Mouse (Mus musculus) embryonic facial prominence, embryonic 10.5 days (tissue): ENCODE measurements at regions not wholly inside any gene's neighbourhood (a gene's known extent, or its start where the extent isn't known, plus 50 kb on each side); places are given as distances from the start of the nearest gene placed in this dataset.

ENCODE experiments used
- DNase-seq: peaks from one replicate; pipeline ENCODE4 v3.0.0-alpha.2; 2017; ENCODE audit warnings: low spot score
- H3K27ac ChIP-seq: fragments of 300-500 bp; sonication (generic); replicated peaks from 2 replicates; pipeline ENCODE4 v1.5.1; 2016; ENCODE audit warnings: mild to moderate bottlenecking
- H3K27me3 ChIP-seq: fragments of 300-500 bp; sonication (generic); replicated peaks from 2 replicates; pipeline ENCODE4 v1.6.1; 2016; ENCODE audit warnings: low read depth, mild to moderate bottlenecking; ENCODE audit not compliant: poor library complexity, severe bottlenecking
- H3K36me3 ChIP-seq: fragments of 300-500 bp; sonication (generic); replicated peaks from 2 replicates; pipeline ENCODE4 v1.6.1; 2016; ENCODE audit warnings: mild to moderate bottlenecking, moderate library complexity
- H3K4me1 ChIP-seq: fragments of 300-500 bp; sonication (generic); 2 replicates; pipeline ENCODE4 v1.6.1; 2016
- H3K4me3 ChIP-seq: fragments of 300-500 bp; sonication (generic); 2 replicates; pipeline ENCODE4 v1.5.1; 2016; ENCODE audit warnings: mild to moderate bottlenecking, moderate library complexity
- H3K9me3 ChIP-seq: fragments of 300-500 bp; sonication (generic); 2 replicates; pipeline ENCODE4 v1.6.1; 2016; ENCODE audit warnings: mild to moderate bottlenecking
- WGBS: fragments of 180-500 bp; shearing (Covaris S2); methylation state at CpG from one replicate; pipeline ENCODE4 v1.1.7; 2016; 5-methylcytosine and 5-hydroxymethylcytosine counted together

DNA sequence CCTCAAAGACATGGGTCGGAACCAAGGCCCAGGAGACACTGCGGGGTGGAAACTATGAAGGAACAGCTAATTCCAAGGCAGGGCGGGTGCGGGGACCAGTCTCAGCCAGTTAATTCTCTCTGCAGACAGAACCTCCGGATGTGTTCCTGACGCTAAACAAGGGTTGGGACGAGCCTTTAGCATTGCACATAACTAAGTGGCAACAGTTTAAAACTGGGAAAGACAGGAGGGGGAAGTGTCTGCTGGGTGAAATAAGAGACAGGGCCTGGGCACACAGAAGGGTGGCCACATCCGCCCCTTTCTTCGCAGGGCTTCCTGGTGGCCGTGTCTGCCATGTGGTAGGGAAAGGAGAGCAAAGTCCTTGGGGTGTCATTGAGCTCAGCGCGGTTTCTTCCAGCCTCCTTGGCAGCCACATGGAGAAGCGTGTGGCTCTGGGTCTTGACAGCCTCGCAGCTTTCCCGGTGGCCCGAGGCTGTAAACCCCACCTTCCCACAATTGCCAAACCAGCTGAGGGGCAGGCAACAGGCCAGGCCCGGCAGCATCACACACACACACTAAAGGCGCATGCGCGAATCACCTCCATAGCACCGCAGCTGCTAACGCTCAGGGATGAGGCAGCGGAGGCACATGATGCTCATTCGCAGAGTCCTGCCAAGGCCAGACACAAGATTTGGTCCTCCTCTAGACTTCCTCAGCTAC lies 95.8 kb downstream of the Cpn2 start:
- H3K4me1 ChIP-seq: peaks cover 50% of the 10 kb centered on the region
- DNase-seq: peak; percentile 52
- 71% methylated on average over 24 of the region's 24 CpGs for WGBS
- H3K9me3 ChIP-seq: no peaks in the 10 kb centered on the region
- H3K27ac ChIP-seq: peak overlapping the region; percentile 26
- no peaks in the 10 kb centered on the region for H3K36me3 ChIP-seq
- no peak overlapping the region for H3K4me3 ChIP-seq
- H3K27me3 ChIP-seq: peaks cover 32% of the 10 kb centered on the region

DNA sequence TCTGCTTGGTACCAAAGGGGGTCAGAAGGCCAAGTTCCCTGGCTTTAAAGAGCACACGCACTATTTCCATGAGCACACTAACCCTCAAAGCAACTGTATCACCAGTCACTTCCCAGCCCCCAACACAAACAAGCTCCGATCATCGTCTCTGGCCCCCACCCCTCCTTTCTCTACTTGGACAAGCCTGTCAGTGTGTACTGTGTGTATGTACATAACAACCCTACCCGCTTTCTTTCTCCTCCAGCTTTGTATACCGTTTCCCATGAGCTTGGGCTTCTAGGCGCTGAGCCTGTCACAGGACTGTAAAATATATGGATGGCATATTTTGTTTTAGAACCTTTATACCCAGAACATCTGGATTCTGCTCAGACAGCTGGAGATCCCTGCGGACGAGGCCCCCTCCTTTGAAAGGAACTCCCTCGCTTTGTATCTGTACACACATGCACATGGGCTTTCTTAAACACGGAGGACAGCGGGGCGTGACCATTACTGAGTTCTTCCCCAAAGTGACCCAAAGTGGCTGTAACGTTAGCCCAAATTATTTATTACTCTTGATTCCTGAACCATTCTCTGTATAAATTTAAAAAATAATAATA lies 95.1 kb downstream of the Cpn2 start:
- DNase-seq: no peak
- Histone ChIP-seq H3K4me3 (no peak overlapping the region), H3K36me3 (no peaks in the 10 kb centered on the region), H3K27ac (peak overlapping the region; percentile 26), H3K4me1 (peaks cover 50% of the 10 kb centered on the region), H3K9me3 (no peaks in the 10 kb centered on the region), H3K27me3 (peaks cover 32% of the 10 kb centered on the region)
- WGBS: 48% methylated on average over 13 of the region's 13 CpGs

DNA sequence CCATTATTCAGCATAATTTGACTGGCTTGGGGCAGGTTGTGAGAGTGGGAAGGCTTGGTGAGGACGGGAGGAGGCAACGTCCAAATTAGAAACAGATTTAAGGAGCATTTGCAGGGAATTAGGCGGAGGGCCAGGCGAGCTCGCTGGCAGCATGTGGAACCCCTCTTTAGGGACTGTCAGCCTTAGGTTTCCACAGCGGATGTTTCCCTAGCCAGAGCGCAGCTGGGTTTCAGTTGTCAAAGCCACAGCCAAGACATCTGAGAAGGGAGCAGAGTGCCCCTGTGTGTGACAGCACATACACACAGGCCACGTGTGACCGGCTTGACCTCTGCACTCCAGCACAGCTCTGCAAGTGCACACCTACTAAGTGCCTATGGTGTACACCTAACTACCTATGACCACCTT lies 94.5 kb downstream of the Cpn2 start:
- WGBS: 25% methylated on average over 9 of the region's 9 CpGs
- peaks cover 32% of the 10 kb centered on the region for H3K27me3 ChIP-seq
- peaks cover 50% of the 10 kb centered on the region for H3K4me1 ChIP-seq
- H3K27ac ChIP-seq: no peak overlapping the region
- peak; percentile 86 for DNase-seq
- no peak overlapping the region for H3K4me3 ChIP-seq
- H3K9me3 ChIP-seq: no peaks in the 10 kb centered on the region
- no peaks in the 10 kb centered on the region for H3K36me3 ChIP-seq

DNA sequence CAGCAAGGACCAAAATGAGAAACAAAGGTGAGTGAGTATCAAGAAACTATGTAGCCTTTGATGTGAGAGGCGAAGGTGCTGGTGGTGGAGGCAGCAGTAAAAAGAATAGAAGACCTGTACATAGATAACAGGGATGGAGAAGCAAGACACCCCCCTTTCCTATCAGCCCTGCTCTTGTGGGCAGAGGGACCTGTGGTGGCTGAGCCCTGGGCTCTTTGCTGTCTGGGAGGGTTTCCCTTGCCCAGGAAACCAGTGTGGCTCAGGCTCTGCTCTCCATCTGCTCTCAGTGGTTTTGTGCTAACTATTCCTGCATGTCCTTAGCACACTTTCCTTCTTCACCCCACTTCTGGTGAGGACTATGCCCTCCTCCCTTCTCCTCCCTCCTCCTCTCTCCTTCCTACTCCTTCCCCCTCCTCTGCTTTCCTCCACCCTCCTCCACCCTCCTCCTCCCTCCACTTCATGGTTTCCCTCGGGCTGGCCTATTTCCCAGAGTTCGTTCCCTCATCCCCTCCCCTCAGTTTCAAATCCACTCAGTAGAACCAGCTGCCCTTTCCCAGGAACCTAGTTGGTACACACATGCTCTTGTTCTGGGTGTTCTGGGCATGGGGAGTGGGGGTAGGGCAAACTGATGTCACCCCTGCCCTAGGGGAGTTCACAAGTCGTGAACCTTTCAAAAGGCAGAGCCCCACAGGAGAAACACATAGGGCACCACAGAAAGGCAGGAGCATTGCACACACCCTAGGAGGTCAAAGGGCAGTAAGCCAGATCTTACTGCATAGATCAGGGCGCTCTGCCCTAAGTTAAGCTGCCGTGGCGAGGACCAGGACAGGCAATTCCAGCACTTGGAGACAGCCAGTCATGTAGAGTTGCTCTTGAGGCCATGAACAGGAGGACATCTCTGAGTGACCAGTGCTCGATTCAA lies 93.1 kb downstream of the Cpn2 start:
- Histone ChIP-seq H3K27ac (peak overlapping the region; percentile 59), H3K9me3 (no peaks in the 10 kb centered on the region), H3K4me3 (no peak overlapping the region), H3K27me3 (peaks cover 39% of the 10 kb centered on the region), H3K36me3 (no peaks in the 10 kb centered on the region), H3K4me1 (peaks cover 58% of the 10 kb centered on the region)
- DNase-seq: no peak
- 40% methylated on average over 8 of the region's 8 CpGs for WGBS

DNA sequence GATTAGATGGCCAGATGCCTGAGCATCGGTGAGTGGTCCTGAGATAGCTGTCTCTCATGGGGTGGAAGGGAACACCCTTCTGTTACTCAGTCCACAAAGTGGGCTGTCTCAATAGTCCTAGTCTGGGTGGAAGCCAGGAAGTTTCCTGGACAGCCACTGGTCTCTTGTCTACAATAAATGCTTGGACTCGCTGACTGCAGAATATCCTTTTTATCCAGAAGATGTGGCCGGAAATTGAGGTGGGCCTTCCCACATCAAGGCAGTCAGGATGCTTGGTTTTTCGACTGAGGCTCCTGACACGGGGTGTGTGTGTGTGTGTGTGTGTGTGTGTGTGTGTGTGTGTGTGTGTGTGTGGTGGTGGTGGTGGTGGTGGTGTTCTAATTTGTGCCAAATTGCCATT lies 91.0 kb downstream of the Cpn2 start:
- Histone ChIP-seq H3K4me1 (peaks cover 57% of the 10 kb centered on the region), H3K4me3 (no peak overlapping the region), H3K36me3 (no peaks in the 10 kb centered on the region), H3K27ac (peak overlapping the region; percentile 16; the same call in 1 of the 2 replicates), H3K27me3 (peaks cover 50% of the 10 kb centered on the region), H3K9me3 (no peaks in the 10 kb centered on the region)
- DNase-seq: no peak
- WGBS: 92% methylated on average over 5 of the region's 5 CpGs

DNA sequence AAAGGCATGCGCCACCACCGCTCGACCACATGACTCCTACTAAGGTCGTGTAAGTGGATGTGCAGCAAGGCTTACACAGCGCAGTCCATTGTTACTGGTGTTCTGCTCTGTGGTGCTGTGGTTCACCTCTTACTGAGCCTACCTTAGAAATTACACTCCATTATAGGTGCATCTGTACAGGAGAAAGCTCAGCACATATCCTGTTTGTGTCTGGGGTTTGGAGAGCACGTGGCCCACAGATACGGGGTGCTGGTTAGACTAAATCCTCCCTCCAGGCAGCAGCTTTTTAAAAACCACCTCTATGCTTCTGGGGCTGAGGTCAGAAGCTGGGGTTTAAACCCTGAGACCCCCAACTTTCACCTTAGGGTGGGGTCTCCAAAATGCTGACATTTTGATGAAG lies 89.5 kb downstream of the Cpn2 start:
- peaks cover 63% of the 10 kb centered on the region for H3K27me3 ChIP-seq

DNA sequence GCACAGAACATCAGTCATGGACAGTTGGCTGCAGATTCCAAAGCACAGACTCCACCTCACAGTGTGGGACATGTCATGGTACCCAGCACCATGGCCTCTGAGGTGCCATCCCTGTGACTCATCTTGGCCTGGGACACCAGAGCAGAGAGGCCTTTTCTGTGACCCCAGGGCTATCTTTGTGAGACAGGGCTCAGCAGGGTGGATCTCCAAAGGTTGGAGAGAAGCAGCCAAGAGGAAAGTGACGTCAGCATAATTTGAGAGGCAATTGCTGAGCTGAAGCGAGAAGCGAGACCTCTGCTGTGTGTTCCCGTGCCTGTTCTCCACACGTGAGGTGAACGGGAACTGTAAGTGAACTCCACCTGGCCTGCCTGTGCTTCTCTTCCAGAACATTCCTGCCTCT lies 88.7 kb downstream of the Cpn2 start:
- H3K4me1 ChIP-seq: peaks cover 34% of the 10 kb centered on the region
- H3K9me3 ChIP-seq: no peaks in the 10 kb centered on the region
- no peak overlapping the region for H3K4me3 ChIP-seq
- H3K27me3 ChIP-seq: peaks cover 71% of the 10 kb centered on the region
- 0 out of 2 replicates have a peak overlapping the region, but pooled peaks have one; percentile 15 for H3K27ac ChIP-seq
- DNase-seq: no peak
- no peaks in the 10 kb centered on the region for H3K36me3 ChIP-seq
- WGBS: 72% methylated on average over 6 of the region's 6 CpGs

More for the DNA sequence above, 89.5 kb downstream of the Cpn2 start:
- 89% methylated on average over 7 of the region's 7 CpGs for WGBS
- no peaks in the 10 kb centered on the region for H3K36me3 ChIP-seq
- H3K27ac ChIP-seq: no peak overlapping the region; the same call in 1 of the 2 replicates
- no peak for DNase-seq
- H3K4me3 ChIP-seq: no peak overlapping the region
- H3K4me1 ChIP-seq: peaks cover 43% of the 10 kb centered on the region
- H3K9me3 ChIP-seq: no peaks in the 10 kb centered on the region

DNA sequence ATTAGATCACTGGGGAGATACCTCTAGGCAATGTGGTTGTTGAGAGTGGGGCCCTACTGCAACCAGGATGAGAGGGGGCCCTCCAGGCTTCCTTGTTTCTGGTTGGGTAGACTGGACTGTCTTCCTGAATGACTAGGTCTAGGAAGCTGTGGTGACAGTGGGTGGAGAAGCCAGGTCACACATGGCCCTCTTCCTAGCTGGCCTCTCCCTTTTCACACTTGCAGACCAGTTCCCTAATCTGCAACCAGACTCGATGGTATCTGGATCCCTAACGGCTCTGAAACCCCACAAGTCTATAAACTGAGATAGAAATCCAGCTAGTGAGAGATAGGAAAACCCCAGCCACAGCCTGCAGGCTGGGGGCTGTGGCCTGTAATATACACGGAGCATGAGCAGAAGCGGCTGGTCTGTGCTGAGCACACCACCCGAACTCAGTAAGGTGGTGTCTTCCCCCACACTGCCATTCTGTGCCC lies 87.8 kb downstream of the Cpn2 start:
- no peaks in the 10 kb centered on the region for H3K36me3 ChIP-seq
- H3K9me3 ChIP-seq: no peaks in the 10 kb centered on the region
- DNase-seq: no peak
- peaks cover 74% of the 10 kb centered on the region for H3K27me3 ChIP-seq
- WGBS: 82% methylated on average over 5 of the region's 5 CpGs
- H3K27ac ChIP-seq: 0 out of 2 replicates have a peak overlapping the region, but pooled peaks have one; percentile 35
- no peak overlapping the region for H3K4me3 ChIP-seq
- H3K4me1 ChIP-seq: peaks cover 33% of the 10 kb centered on the region

DNA sequence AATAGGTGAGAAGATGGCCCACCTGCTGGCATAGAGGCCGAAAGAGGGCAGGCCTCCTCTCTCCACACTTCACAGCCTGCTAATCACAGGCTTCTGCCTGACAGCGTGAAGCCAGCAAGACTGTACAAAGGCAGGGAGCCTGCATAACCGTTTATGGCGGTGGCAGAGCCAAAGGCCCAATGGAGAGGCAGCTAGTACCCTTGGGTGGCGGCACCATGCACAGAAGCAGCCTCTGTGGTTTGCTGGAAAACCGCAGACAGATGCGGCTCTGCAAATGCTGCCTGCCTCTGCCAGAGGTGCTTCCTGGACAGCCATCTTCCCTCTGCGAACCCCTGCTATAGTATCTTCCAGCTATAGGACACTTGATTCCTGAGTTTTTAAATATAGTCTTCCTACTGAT lies 86.2 kb downstream of the Cpn2 start:
- WGBS: 72% methylated on average over 8 of the region's 8 CpGs
- Histone ChIP-seq H3K4me1 (peaks cover 39% of the 10 kb centered on the region), H3K4me3 (no peak overlapping the region), H3K36me3 (no peaks in the 10 kb centered on the region), H3K27ac (0 out of 2 replicates have a peak overlapping the region, but pooled peaks have one; percentile 30), H3K9me3 (no peaks in the 10 kb centered on the region), H3K27me3 (peaks cover 73% of the 10 kb centered on the region)
- no peak for DNase-seq

DNA sequence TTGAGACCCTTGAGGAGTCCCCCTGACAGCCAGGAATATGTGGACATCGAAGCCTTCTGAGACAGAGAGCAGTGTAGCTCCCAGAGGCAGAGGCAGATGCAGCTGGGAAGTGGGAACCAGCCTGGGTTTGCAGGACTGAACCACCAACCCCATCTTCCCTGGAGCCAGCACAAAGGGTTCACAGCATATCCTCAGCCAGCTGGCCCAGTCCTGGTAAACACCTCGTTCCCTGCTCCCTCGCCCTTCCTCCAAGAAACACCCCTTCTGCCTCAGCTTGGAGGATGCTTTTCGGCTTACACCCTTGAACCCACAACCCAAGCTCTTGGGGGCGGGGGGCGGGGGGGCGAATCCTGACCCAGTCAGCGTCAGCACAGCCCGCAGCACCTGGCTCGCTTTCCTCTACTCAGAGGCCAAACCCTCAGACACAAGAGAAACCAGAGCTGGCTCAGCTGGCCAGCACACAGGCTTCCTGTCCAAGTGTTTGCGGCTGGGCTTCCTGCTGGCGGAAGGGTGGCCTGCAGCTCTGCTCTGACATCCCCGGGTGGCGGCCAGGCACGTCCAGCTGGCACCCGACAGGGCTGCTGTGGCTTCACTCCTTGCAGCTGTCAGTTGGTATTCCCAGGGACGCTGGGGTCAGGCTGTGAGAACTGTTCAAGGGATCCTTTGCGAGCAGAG lies 82.6 kb downstream of the Cpn2 start:
- peak overlapping the region; percentile 77 for H3K27ac ChIP-seq
- H3K27me3 ChIP-seq: peaks cover 87% of the 10 kb centered on the region
- no peaks in the 10 kb centered on the region for H3K36me3 ChIP-seq
- WGBS: 21% methylated on average over 18 of the region's 18 CpGs
- peak; percentile 78 for DNase-seq
- peak overlapping the region; percentile 27; the same call in 1 of the 2 replicates for H3K4me3 ChIP-seq
- no peaks in the 10 kb centered on the region for H3K9me3 ChIP-seq
- H3K4me1 ChIP-seq: peaks cover 65% of the 10 kb centered on the region

DNA sequence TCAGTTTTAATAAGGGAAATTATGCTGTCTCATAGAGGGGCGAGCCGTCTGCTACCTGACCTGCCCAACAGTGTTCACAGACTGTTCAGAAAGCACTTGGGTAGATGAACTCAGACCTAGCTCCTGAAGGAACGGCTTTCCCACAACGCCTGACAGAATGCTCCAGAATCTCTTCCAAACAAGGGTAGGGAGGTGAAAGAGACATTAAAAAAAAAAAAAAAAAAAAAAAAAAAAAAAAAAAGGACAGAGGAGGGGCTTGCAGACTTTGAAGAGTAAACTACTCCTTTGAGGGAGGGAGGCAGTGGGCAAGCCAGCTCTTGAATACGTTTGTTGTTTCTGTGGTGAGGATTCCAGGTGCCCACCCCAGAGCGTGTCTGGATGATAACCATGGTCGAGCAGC lies 81.6 kb downstream of the Cpn2 start:
- no peak overlapping the region for H3K4me3 ChIP-seq
- peaks cover 87% of the 10 kb centered on the region for H3K27me3 ChIP-seq
- H3K27ac ChIP-seq: 0 out of 2 replicates have a peak overlapping the region, but pooled peaks have one; percentile 35
- H3K4me1 ChIP-seq: peaks cover 73% of the 10 kb centered on the region
- WGBS: 59% methylated on average over 7 of the region's 7 CpGs
- no peak for DNase-seq
- no peaks in the 10 kb centered on the region for H3K9me3 ChIP-seq
- no peaks in the 10 kb centered on the region for H3K36me3 ChIP-seq

DNA sequence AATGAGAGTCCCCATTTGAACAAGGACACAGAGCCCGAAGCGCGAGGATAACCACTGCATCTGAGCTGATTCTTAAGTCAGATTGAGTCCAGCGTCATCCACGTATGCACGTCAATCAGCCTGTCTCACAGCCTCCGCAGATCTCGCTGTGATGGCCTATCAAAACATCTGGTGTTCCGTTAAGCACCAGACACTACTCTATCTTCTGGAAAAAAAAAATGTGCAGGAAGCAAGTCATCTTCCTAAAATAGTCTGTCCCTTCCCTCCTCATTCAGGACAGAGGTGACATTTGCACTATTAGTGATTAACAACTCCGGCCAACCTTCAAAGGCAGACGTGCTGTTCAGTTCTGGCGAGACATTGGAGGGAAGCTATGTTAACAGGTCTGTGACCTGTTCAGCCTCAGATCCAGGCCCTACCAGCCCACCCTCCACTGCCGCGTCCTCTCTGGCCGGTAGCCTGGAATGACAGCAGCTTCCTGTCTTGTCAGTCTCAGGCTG lies 81.0 kb downstream of the Cpn2 start:
- Histone ChIP-seq H3K4me1 (peaks cover 75% of the 10 kb centered on the region), H3K36me3 (no peaks in the 10 kb centered on the region), H3K9me3 (no peaks in the 10 kb centered on the region), H3K4me3 (no peak overlapping the region), H3K27me3 (peaks cover 89% of the 10 kb centered on the region), H3K27ac (peak overlapping the region; percentile 61)
- DNase-seq: no peak
- WGBS: 52% methylated on average over 15 of the region's 15 CpGs
